8 mouse cellular contexts compared by ENCODE assay signal in genomic region chrX:37085665-37086064, GRCm38 (mm10). TPM values are rescaled to one million over a fixed set of nuclear protein-coding genes. Genes with fewer than 3 reads are reported as not detected.
DNase-seq lines count a peak whose midpoint lies in the region; ATAC-seq and TF ChIP-seq lines count a peak whose summit lies in the region.

No protein-coding gene starts in this region.

- H3K4me1 ChIP-seq in forebrain, embryonic 15.5 days, result peaks cover 11% of the 10 kb centered on the region
- peaks cover 9% of the 10 kb centered on the region for H3K4me1 ChIP-seq in liver, embryonic 16.5 days (ENCODE audit: control insufficient read depth, low read depth, low read length)

- peak overlapping the region; percentile 49 for H3K9ac ChIP-seq in forebrain, embryonic 15.5 days (replicated peaks)
- H3K9ac ChIP-seq in liver, embryonic 16.5 days (ENCODE audit: low read depth, low read length), result no peak overlapping the region; the same call in 1 of the 2 replicates

- H3K27ac ChIP-seq in gastrocnemius, adult 2 months, result peak overlapping the region; percentile 93
- H3K27ac ChIP-seq in forebrain, embryonic 15.5 days (replicated peaks), result peak overlapping the region; percentile 90
- H3K27ac ChIP-seq in liver, embryonic 16.5 days (ENCODE audit: low read length), result peak overlapping the region; percentile 91

- peak overlapping the region; percentile 86 for H3K4me3 ChIP-seq in gastrocnemius, adult 2 months
- H3K4me3 ChIP-seq in forebrain, embryonic 15.5 days, result peak overlapping the region; percentile 58
- H3K4me3 ChIP-seq in liver, embryonic 16.5 days (ENCODE audit: low read depth, low read length), result peak overlapping the region; percentile 62

- no peak for DNase-seq in gastrocnemius, adult 2 months
- DNase-seq in gastrocnemius, postnatal 14 days, result no peak
- no peak for DNase-seq in adrenal gland, postnatal 25 days
- no peak for DNase-seq in cerebellum, adult 18-20 months
- no peak for DNase-seq in cerebellum, postnatal 4 days (ENCODE audit: low spot score in 2 of 2)

- ATAC-seq in CD4-positive, CD25-positive, alpha-beta regulatory T cell, adult 4 months, result peak; percentile 35
- no peak for ATAC-seq in forebrain, embryonic 15.5 days (replicated peaks)
- ATAC-seq in liver, embryonic 16.5 days (ENCODE audit: low read depth), result peak; percentile 64

- WGBS in forebrain, embryonic 15.5 days, result 28% methylated on average over 9 of the region's 9 CpGs
- 15% methylated on average over 9 of the region's 9 CpGs for WGBS in liver, embryonic 16.5 days (ENCODE audit: insufficient replicate concordance)

- TF ChIP-seq CTCF in gastrocnemius, adult 2 months (IDR thresholded peaks at IDR 0.05), result no peak

- no peaks in the 10 kb centered on the region for H3K9me3 ChIP-seq in forebrain, embryonic 15.5 days
- no peaks in the 10 kb centered on the region for H3K9me3 ChIP-seq in liver, embryonic 16.5 days (replicated peaks; ENCODE audit: control insufficient read depth, low read length)

- H3K4me2 ChIP-seq in forebrain, embryonic 15.5 days (replicated peaks), result peak overlapping the region; percentile 60
- H3K4me2 ChIP-seq in liver, embryonic 16.5 days (ENCODE audit: low read depth, low read length), result peak overlapping the region; percentile 49

- intact Hi-C loops in gastrocnemius, adult 2 months (cut with DNase I), result no loop called here
- intact Hi-C loops in gastrocnemius, postnatal 14 days (cut with DNase I; ENCODE audit: low total_unique reads), result no loop called here

- no peaks in the 10 kb centered on the region; the same call in 1 of the 2 replicates for H3K36me3 ChIP-seq in forebrain, embryonic 15.5 days
- peaks cover 5% of the 10 kb centered on the region for H3K36me3 ChIP-seq in liver, embryonic 16.5 days (ENCODE audit: control insufficient read depth, insufficient read depth)

- no peaks in the 10 kb centered on the region for H3K27me3 ChIP-seq in forebrain, embryonic 15.5 days
- no peaks in the 10 kb centered on the region for H3K27me3 ChIP-seq in liver, embryonic 16.5 days (ENCODE audit: control insufficient read depth, insufficient read depth, low read depth, low read length)

RNA-seq across cellular contexts. Expression of gene Rpl39, which starts 0.5 kb away (rescaled TPM):
- 100 to 1,000 TPM; 265 to 297 TPM for total RNA-seq in gastrocnemius, adult 2 months (2021)
- 100 to 1,000 TPM; 417 to 466 TPM for total RNA-seq in gastrocnemius, postnatal 14 days (2021)
- 1,000 to 10,000 TPM in 1 of 2 experiments, 100 to 1,000 TPM in 1; 487 to 1,066 TPM for polyA plus RNA-seq in CD4-positive, CD25-positive, alpha-beta regulatory T cell, adult 4 months (2017; shearing (Covaris generic))
- polyA plus RNA-seq in forebrain, embryonic 15.5 days (2015; fragmentation: Nextera tagmentation; extraction: Ambion mirVana), result 336 and 348 TPM in 2 replicates
- 281 and 327 TPM in 2 replicates for polyA plus RNA-seq in liver, embryonic 16.5 days (2015; fragmentation: Nextera tagmentation; extraction: Ambion mirVana)
- total RNA-seq in adrenal gland, postnatal 25 days (2021), result 532 and 613 TPM in 2 replicates

RNA-seq across cellular contexts. Expression of gene Upf3b, which starts 24.5 kb away (rescaled TPM):
- total RNA-seq in gastrocnemius, adult 2 months (2021), result 10 to 100 TPM in 1 of 2 experiments, 1 to 10 TPM in 1; 9.4 to 10.1 TPM
- total RNA-seq in gastrocnemius, postnatal 14 days (2021), result 1 to 10 TPM; 8.5 to 9.4 TPM
- 10 to 100 TPM; 34.4 to 38.5 TPM for polyA plus RNA-seq in CD4-positive, CD25-positive, alpha-beta regulatory T cell, adult 4 months (2017; shearing (Covaris generic))
- polyA plus RNA-seq in forebrain, embryonic 15.5 days (2015; fragmentation: Nextera tagmentation; extraction: Ambion mirVana), result 27.2 and 30.3 TPM in 2 replicates
- 8.9 and 9.7 TPM in 2 replicates for polyA plus RNA-seq in liver, embryonic 16.5 days (2015; fragmentation: Nextera tagmentation; extraction: Ambion mirVana)
- 18.1 and 21.2 TPM in 2 replicates for total RNA-seq in adrenal gland, postnatal 25 days (2021)

RNA-seq across cellular contexts. Expression of gene Sowahd, which starts 37.0 kb away (rescaled TPM):
- not detected for total RNA-seq in gastrocnemius, adult 2 months (2021)
- not detected for total RNA-seq in gastrocnemius, postnatal 14 days (2021)
- not detected for polyA plus RNA-seq in CD4-positive, CD25-positive, alpha-beta regulatory T cell, adult 4 months (2017; shearing (Covaris generic))
- polyA plus RNA-seq in forebrain, embryonic 15.5 days (2015; fragmentation: Nextera tagmentation; extraction: Ambion mirVana), result not detected in 2 replicates
- polyA plus RNA-seq in liver, embryonic 16.5 days (2015; fragmentation: Nextera tagmentation; extraction: Ambion mirVana), result not detected in 2 replicates
- not detected in 2 replicates for total RNA-seq in adrenal gland, postnatal 25 days (2021)

RNA-seq across cellular contexts. Expression of gene Nkap, which starts 40.9 kb away (rescaled TPM):
- 10 to 100 TPM in 1 of 2 experiments, 1 to 10 TPM in 1; 6.1 to 10.1 TPM for total RNA-seq in gastrocnemius, adult 2 months (2021)
- 1 to 10 TPM; 6.6 to 7.2 TPM for total RNA-seq in gastrocnemius, postnatal 14 days (2021)
- 10 to 100 TPM; 23.9 to 29.3 TPM for polyA plus RNA-seq in CD4-positive, CD25-positive, alpha-beta regulatory T cell, adult 4 months (2017; shearing (Covaris generic))
- 19.1 and 20.3 TPM in 2 replicates for polyA plus RNA-seq in forebrain, embryonic 15.5 days (2015; fragmentation: Nextera tagmentation; extraction: Ambion mirVana)
- 5.1 and 5.4 TPM in 2 replicates for polyA plus RNA-seq in liver, embryonic 16.5 days (2015; fragmentation: Nextera tagmentation; extraction: Ambion mirVana)
- 17.5 and 19.4 TPM in 2 replicates for total RNA-seq in adrenal gland, postnatal 25 days (2021)
